Mouse (Mus musculus): ENCODE results near the gene Hnrnpab.

DNA sequence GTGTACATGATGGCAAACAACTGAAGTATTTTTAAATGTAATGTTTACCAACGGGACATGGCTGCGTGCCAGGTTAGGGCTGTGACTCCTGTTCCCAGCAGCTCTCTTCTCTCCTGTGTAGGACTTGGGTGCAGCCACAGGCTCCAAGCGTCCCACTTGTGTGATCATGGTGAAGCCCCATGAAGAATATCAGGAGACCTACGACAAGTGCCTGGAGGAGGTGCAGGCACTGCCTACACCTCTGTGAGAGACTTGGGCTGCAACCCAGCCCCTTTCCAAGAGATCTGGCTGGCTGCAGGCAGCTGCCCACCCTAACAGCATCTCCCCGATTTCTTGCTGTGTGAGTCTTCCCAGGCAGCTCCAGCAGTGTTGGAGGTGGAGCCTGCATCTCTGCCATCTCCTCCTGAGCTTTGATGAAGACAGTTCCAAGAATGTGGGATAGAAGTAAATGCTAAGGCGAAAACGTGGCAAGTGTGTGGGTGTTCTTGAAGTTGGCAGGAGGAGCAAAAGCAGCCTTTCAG lies 16.4 kb upstream of the Hnrnpab start:
- no peak for TF ChIP-seq MXI1 (IDR thresholded peaks at IDR 0.05; ENCODE audit: low read depth, low read length)
- TF ChIP-seq EP300 (IDR thresholded peaks at IDR 0.05; ENCODE audit: low read length): no peak
- no peak for TF ChIP-seq USF1 (IDR thresholded peaks at IDR 0.05; ENCODE audit: low read depth, low read length)
- TF ChIP-seq CTCF (conservative IDR thresholded peaks at IDR 0.05 in 1 of 2, IDR thresholded peaks at IDR 0.05 in 1 of 2; ENCODE audit: low read depth in 2 of 2, low read length in 2 of 2): no peak
- no peak for TF ChIP-seq ZNF384 (IDR thresholded peaks at IDR 0.05; ENCODE audit: low read depth, low read length)
- no peak for TF ChIP-seq POLR2A (IDR thresholded peaks at IDR 0.05; ENCODE audit: low read depth, low read length)
- TF ChIP-seq IRF4 (IDR thresholded peaks at IDR 0.05; ENCODE audit: low read depth, low read length): no peak
- no peak for TF ChIP-seq POLR2AphosphoS2 (IDR thresholded peaks at IDR 0.05; ENCODE audit: low read depth, low read length)
- TF ChIP-seq TBP (conservative IDR thresholded peaks at IDR 0.05; ENCODE audit: low read depth, low read length): no peak
- no peak for TF ChIP-seq TCF12 (IDR thresholded peaks at IDR 0.05; ENCODE audit: low read depth, low read length)
